Comparison of ENCODE assay signal across 19 mouse cellular contexts in genomic region chr17:6731634-6732033, GRCm38 (mm10). TPM values are rescaled to one million over a fixed set of nuclear protein-coding genes. Genes with fewer than 3 reads are reported as not detected.
A peak's percentile ranks its signal among the peaks of the same experiment; 100 is the strongest.
DNase-seq lines count a peak whose midpoint lies in the region; ATAC-seq and TF ChIP-seq lines count a peak whose summit lies in the region.
"Had no signal": no experiment of that assay in that cellular context is flagged by ENCODE, and none has a peak within 500 bp of the region (broad histone marks: within the 10 kb centered on the region; RNA-seq: fewer than 3 reads in every experiment).

No protein-coding gene starts in this region.

- TF ChIP-seq CTCF in small intestine, adult 2 months (IDR thresholded peaks at IDR 0.05; ENCODE audit: extremely low read depth, insufficient read length, insufficient replicate concordance, low read depth, low read length): peak; percentile 42; the same call in 1 of the 2 replicates
- TF ChIP-seq CTCF in forebrain, postnatal 0 days (IDR thresholded peaks at IDR 0.05; ENCODE audit: low read depth): no peak

- peak overlapping the region; percentile 58; the same call in 1 of the 2 replicates for H3K27ac ChIP-seq in intestine, embryonic 15.5 days
- H3K27ac ChIP-seq in kidney, embryonic 15.5 days: peak overlapping the region; percentile 34; the same call in 1 of the 2 replicates
- peak overlapping the region; percentile 90 for H3K27ac ChIP-seq in small intestine, adult 2 months (ENCODE audit: insufficient read depth, low read depth, low read length)
- no peak overlapping the region for H3K27ac ChIP-seq in forebrain, postnatal 0 days (ENCODE audit: low read depth, low read length)
- H3K27ac ChIP-seq: forebrain, embryonic 13.5 days; heart, embryonic 10.5 days; hindbrain, embryonic 12.5 days; midbrain, embryonic 15.5 days had no signal

- no peak overlapping the region for H3K9ac ChIP-seq in intestine, embryonic 15.5 days
- no peak overlapping the region for H3K9ac ChIP-seq in kidney, embryonic 15.5 days
- no peak overlapping the region for H3K9ac ChIP-seq in forebrain, postnatal 0 days
- H3K9ac ChIP-seq: forebrain, embryonic 13.5 days; hindbrain, embryonic 12.5 days; midbrain, embryonic 15.5 days had no signal

- peak; percentile 56 for DNase-seq in kidney, adult 18-20 months
- DNase-seq in kidney, postnatal 14 days: no peak
- no peak for DNase-seq in MN1 (ENCODE audit: low spot score)
- DNase-seq in forebrain, postnatal 0 days: no peak
- DNase-seq: cerebellum, adult 18-20 months; cerebellum, postnatal 36 days; gastrocnemius, postnatal 36 days; lung, adult 2 months; lung, postnatal 36 days; thymus, postnatal 25 days had no signal

- H3K4me2 ChIP-seq in intestine, embryonic 15.5 days (replicated peaks): no peak overlapping the region
- no peak overlapping the region for H3K4me2 ChIP-seq in kidney, embryonic 15.5 days
- H3K4me2 ChIP-seq in forebrain, postnatal 0 days (ENCODE audit: low read depth): no peak overlapping the region
- H3K4me2 ChIP-seq: forebrain, embryonic 13.5 days; hindbrain, embryonic 12.5 days; liver, embryonic 11.5 days; midbrain, embryonic 15.5 days had no signal

- WGBS in intestine, embryonic 15.5 days: 76% methylated on average over 12 of the region's 12 CpGs
- WGBS in kidney, embryonic 15.5 days: 73% methylated on average over 12 of the region's 12 CpGs
- WGBS in small intestine, adult 2 months: 35% methylated on average over 12 of the region's 12 CpGs
- WGBS in forebrain, postnatal 0 days: 93% methylated on average over 12 of the region's 12 CpGs

- peak; percentile 51 for ATAC-seq in intestine, embryonic 15.5 days
- ATAC-seq in kidney, embryonic 15.5 days (replicated peaks; ENCODE audit: low FRiP score): no peak
- ATAC-seq in forebrain, postnatal 0 days: no peak
- ATAC-seq: forebrain, embryonic 13.5 days; midbrain, embryonic 15.5 days had no signal

- no peak overlapping the region for H3K4me3 ChIP-seq in intestine, embryonic 15.5 days (replicated peaks)
- no peak overlapping the region for H3K4me3 ChIP-seq in kidney, embryonic 15.5 days (replicated peaks)
- no peak overlapping the region for H3K4me3 ChIP-seq in small intestine, adult 2 months (ENCODE audit: low read depth, low read length)
- H3K4me3 ChIP-seq in forebrain, postnatal 0 days (ENCODE audit: low read depth, low read length): no peak overlapping the region
- H3K4me3 ChIP-seq: forebrain, embryonic 13.5 days; heart, embryonic 10.5 days; hindbrain, embryonic 12.5 days; midbrain, embryonic 15.5 days had no signal

- H3K36me3 ChIP-seq in intestine, embryonic 15.5 days: no peaks in the 10 kb centered on the region
- H3K36me3 ChIP-seq in kidney, embryonic 15.5 days: no peaks in the 10 kb centered on the region
- no peaks in the 10 kb centered on the region for H3K36me3 ChIP-seq in small intestine, adult 2 months (ENCODE audit: control insufficient read depth, insufficient read depth, low read length)
- H3K36me3 ChIP-seq in forebrain, postnatal 0 days (ENCODE audit: insufficient read depth): no peaks in the 10 kb centered on the region
- H3K36me3 ChIP-seq: heart, embryonic 10.5 days; hindbrain, embryonic 12.5 days; midbrain, embryonic 15.5 days had no signal

- H3K4me1 ChIP-seq in intestine, embryonic 15.5 days (replicated peaks): peaks cover 6% of the 10 kb centered on the region; the same call in 1 of the 2 replicates
- peaks cover 17% of the 10 kb centered on the region for H3K4me1 ChIP-seq in kidney, embryonic 15.5 days
- H3K4me1 ChIP-seq in small intestine, adult 2 months (ENCODE audit: control insufficient read depth, insufficient read depth, insufficient read length, low read length): peaks cover 15% of the 10 kb centered on the region
- 0 out of 2 replicates have a peak, but pooled peaks cover under 1% of the 10 kb centered on the region for H3K4me1 ChIP-seq in forebrain, postnatal 0 days (ENCODE audit: insufficient read depth)

- H3K27me3 ChIP-seq in intestine, embryonic 15.5 days (replicated peaks): no peaks in the 10 kb centered on the region
- H3K27me3 ChIP-seq in kidney, embryonic 15.5 days: no peaks in the 10 kb centered on the region
- H3K27me3 ChIP-seq in small intestine, adult 2 months (ENCODE audit: control insufficient read depth, insufficient read depth, low read length): no peaks in the 10 kb centered on the region
- no peaks in the 10 kb centered on the region for H3K27me3 ChIP-seq in forebrain, postnatal 0 days (ENCODE audit: insufficient read depth, low read length)
- H3K27me3 ChIP-seq: forebrain, embryonic 13.5 days; hindbrain, embryonic 12.5 days; midbrain, embryonic 15.5 days had no signal

- TF ChIP-seq POLR2A in small intestine, adult 2 months (IDR thresholded peaks at IDR 0.05; ENCODE audit: low read depth, low read length): no peak

- no peaks in the 10 kb centered on the region for H3K9me3 ChIP-seq in intestine, embryonic 15.5 days
- H3K9me3 ChIP-seq in kidney, embryonic 15.5 days (replicated peaks): no peaks in the 10 kb centered on the region
- no peaks in the 10 kb centered on the region for H3K9me3 ChIP-seq in forebrain, postnatal 0 days (ENCODE audit: low read length)
- H3K9me3 ChIP-seq: forebrain, embryonic 13.5 days; G1E; heart, embryonic 10.5 days; hindbrain, embryonic 12.5 days; midbrain, embryonic 15.5 days had no signal

RNA-seq across cellular contexts. Expression of gene Ezr, which starts 51.0 kb away (rescaled TPM):
- polyA plus RNA-seq in intestine, embryonic 15.5 days (2015; fragmentation: Nextera tagmentation; extraction: Ambion mirVana): 232 and 235 TPM in 2 replicates
- 182 and 184 TPM in 2 replicates for polyA plus RNA-seq in kidney, embryonic 15.5 days (2015; fragmentation: Nextera tagmentation; extraction: Ambion mirVana)
- polyA plus RNA-seq in small intestine, adult 2 months (2012; rRNA removed): 95.0 and 368 TPM in 2 replicates
- 37.8 and 45.4 TPM in 2 replicates for total RNA-seq in forebrain, postnatal 0 days (2014; rRNA removed)
- polyA plus RNA-seq in forebrain, postnatal 0 days (2015; fragmentation: Nextera tagmentation; extraction: Ambion mirVana): 51.6 and 60.2 TPM in 2 replicates
